In the genomic region with DNA sequence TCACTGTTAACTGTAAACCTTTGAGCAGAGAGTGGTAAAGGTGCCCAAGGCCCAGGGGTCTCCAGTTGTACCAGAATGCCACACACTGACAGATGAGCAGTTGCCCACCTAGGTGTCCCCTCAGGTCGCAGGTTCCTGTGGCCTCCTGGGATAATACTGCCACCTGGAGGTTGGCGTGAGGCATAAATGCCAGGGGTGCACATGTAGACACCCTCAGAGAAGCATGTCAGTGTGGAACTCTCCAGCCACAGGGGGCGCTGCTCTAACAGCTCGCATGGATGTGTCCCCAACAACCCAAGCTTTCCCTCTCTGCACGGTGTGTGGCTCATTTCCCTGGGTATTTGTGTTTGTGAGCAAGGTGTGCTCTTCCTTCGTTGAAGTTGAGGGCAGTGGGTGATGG, we compare ENCODE assay signal across 10 mouse cellular contexts. TPM values are rescaled to one million over a fixed set of nuclear protein-coding genes. Genes with fewer than 3 reads are reported as not detected.
A peak's percentile ranks its signal among the peaks of the same experiment; 100 is the strongest.
DNase-seq lines count a peak whose midpoint lies in the region; ATAC-seq and TF ChIP-seq lines count a peak whose summit lies in the region.
"Had no signal": no experiment of that assay in that cellular context is flagged by ENCODE, and none has a peak within 500 bp of the region (broad histone marks: within the 10 kb centered on the region; RNA-seq: fewer than 3 reads in every experiment).

No protein-coding gene starts in this region.

- peak; percentile 50; the same call in 1 of the 2 replicates for TF ChIP-seq CTCF in G1E (IDR thresholded peaks at IDR 0.05; ENCODE audit: low read depth, low read length)

- H3K9ac ChIP-seq in kidney, embryonic 16.5 days (replicated peaks; ENCODE audit: low read length): no peak overlapping the region
- no peak overlapping the region for H3K9ac ChIP-seq in midbrain, embryonic 14.5 days (replicated peaks; ENCODE audit: low read length)

- H3K4me2 ChIP-seq in kidney, embryonic 16.5 days (replicated peaks; ENCODE audit: low read depth, low read length): no peak overlapping the region
- no peak overlapping the region for H3K4me2 ChIP-seq in midbrain, embryonic 14.5 days (ENCODE audit: low read length)

- H3K27ac ChIP-seq in kidney, embryonic 16.5 days (ENCODE audit: low read length): no peak overlapping the region
- no peak overlapping the region for H3K27ac ChIP-seq in midbrain, embryonic 14.5 days (replicated peaks; ENCODE audit: low read depth, low read length)

- H3K4me3 ChIP-seq in kidney, embryonic 16.5 days (ENCODE audit: low read length): no peak overlapping the region
- H3K4me3 ChIP-seq in G1E (ENCODE audit: low read depth, low read length): no peak overlapping the region
- H3K4me3 ChIP-seq in midbrain, embryonic 14.5 days (replicated peaks; ENCODE audit: low read depth, low read length): no peak overlapping the region

- no peak for ATAC-seq in kidney, embryonic 16.5 days (ENCODE audit: low FRiP score, low TSS enrichment)
- no peak for ATAC-seq in G1E (ENCODE audit: extremely low read depth, insufficient number of reproducible peaks, low FRiP score, poor library complexity, severe bottlenecking)
- no peak for ATAC-seq in midbrain, embryonic 14.5 days (ENCODE audit: low FRiP score, low TSS enrichment)

- no peaks in the 10 kb centered on the region for H3K27me3 ChIP-seq in kidney, embryonic 16.5 days (ENCODE audit: insufficient read depth, low read length)
- peaks cover 29% of the 10 kb centered on the region for H3K27me3 ChIP-seq in G1E (ENCODE audit: insufficient read depth, low read length)
- H3K27me3 ChIP-seq in midbrain, embryonic 14.5 days (ENCODE audit: control insufficient read depth, insufficient read depth, low read length): no peaks in the 10 kb centered on the region

- 58% methylated on average over 6 of the region's 6 CpGs for WGBS in kidney, embryonic 16.5 days
- WGBS in midbrain, embryonic 14.5 days: 57% methylated on average over 6 of the region's 6 CpGs

- DNase-seq in kidney, postnatal 10 days: peak; percentile 24
- peak; percentile 71 for DNase-seq in A20 (ENCODE audit: low read depth, low spot score)
- DNase-seq in G1E (ENCODE audit: low spot score): no peak
- peak; percentile 56 for DNase-seq in induced T-regulatory cell, adult 2 months (ENCODE audit: low read depth)
- no peak for DNase-seq in spleen, adult 12 weeks (ENCODE audit: low spot score)
- DNase-seq in midbrain, embryonic 14.5 days: no peak
- no peak for DNase-seq in heart, adult 9 months (ENCODE audit: low spot score in 2 of 2)
- DNase-seq: kidney, adult 18-20 months had no signal

- H3K9me3 ChIP-seq in kidney, embryonic 16.5 days (ENCODE audit: low read length): no peaks in the 10 kb centered on the region
- no peaks in the 10 kb centered on the region for H3K9me3 ChIP-seq in G1E (replicated peaks)
- H3K9me3 ChIP-seq in midbrain, embryonic 14.5 days (ENCODE audit: control insufficient read depth, low read length): no peaks in the 10 kb centered on the region

- H3K36me3 ChIP-seq in kidney, embryonic 16.5 days (ENCODE audit: insufficient read depth, low read length): no peaks in the 10 kb centered on the region
- no peaks in the 10 kb centered on the region for H3K36me3 ChIP-seq in G1E (replicated peaks)
- no peaks in the 10 kb centered on the region for H3K36me3 ChIP-seq in midbrain, embryonic 14.5 days (ENCODE audit: control insufficient read depth, insufficient read depth, low read length)

- H3K4me1 ChIP-seq in kidney, embryonic 16.5 days (ENCODE audit: insufficient read depth, low read length): no peaks in the 10 kb centered on the region
- no peaks in the 10 kb centered on the region for H3K4me1 ChIP-seq in G1E (ENCODE audit: insufficient read depth, low read depth, low read length)
- no peaks in the 10 kb centered on the region for H3K4me1 ChIP-seq in midbrain, embryonic 14.5 days (ENCODE audit: control insufficient read depth, insufficient read depth, low read length)

RNA-seq across cellular contexts. Expression of a gene that starts 48.8 kb away (rescaled TPM):
- polyA plus RNA-seq in kidney, embryonic 16.5 days (2015; fragmentation: Nextera tagmentation; extraction: Ambion mirVana): 0.82 and 1.3 TPM in 2 replicates
- total RNA-seq in G1E (2014; fragmentation: Nextera tagmentation): not detected in 2 replicates
- total RNA-seq in G1E (2017): not detected in 2 replicates
- polyA plus RNA-seq in G1E (2012): not detected in 2 replicates
- polyA plus RNA-seq in midbrain, embryonic 14.5 days (2014; fragmentation: Nextera tagmentation; extraction: Ambion mirVana): 0.27 and 1.8 TPM in 2 replicates
- total RNA-seq: neutrophil, adult 5-6 weeks had no signal

Comparison
In these comparisons a context has a peak if more than half of its experiments do, and no peak if none do; other contexts are left out.
1. DNase-seq: peak in kidney, postnatal 10 days (single experiment), A20 (single experiment) and induced T-regulatory cell, adult 2 months (single experiment); none in G1E (single experiment), spleen, adult 12 weeks (single experiment), midbrain, embryonic 14.5 days (single experiment) and heart, adult 9 months (0 of 2).